Mouse (Mus musculus) G1E (cell line): ENCODE data around the gene Pdcd10. TPM values are rescaled to one million over a fixed set of nuclear protein-coding genes. Genes with fewer than 3 reads are reported as not detected.

ENCODE experiments used
- ATAC-seq: 2 replicates; pipeline ENCODE4 v1.8.0; 2016; ENCODE audit warnings: mild to moderate bottlenecking; ENCODE audit not compliant: insufficient number of reproducible peaks, poor library complexity, low FRiP score, severe bottlenecking; ENCODE audit errors: extremely low read depth
- DNase-seq: peaks from one replicate; pipeline ENCODE4 v3.0.0; 2012; ENCODE audit warnings: low spot score
- H3K27me3 ChIP-seq: 2 replicates; pipeline ENCODE4 v1.6.1; 2012; ENCODE audit warnings: mild to moderate bottlenecking, low read length, inconsistent platforms; ENCODE audit not compliant: insufficient read depth
- H3K36me3 ChIP-seq: replicated peaks from 2 replicates; pipeline ENCODE3; 2012; ENCODE audit warnings: mild to moderate bottlenecking, inconsistent platforms
- H3K4me1 ChIP-seq: 2 replicates; pipeline ENCODE4 v1.6.1; 2012; ENCODE audit warnings: low read depth, low read length, inconsistent platforms, mixed read lengths; ENCODE audit not compliant: insufficient read depth
- H3K4me3 ChIP-seq: 2 replicates; pipeline ENCODE4 v1.5.1; 2012; ENCODE audit warnings: low read depth, mild to moderate bottlenecking, inconsistent platforms, low read length, moderate library complexity, mixed read lengths
- H3K9me3 ChIP-seq: replicated peaks from 2 replicates; pipeline ENCODE4 v1.6.1; 2012; ENCODE audit warnings: inconsistent platforms
- CTCF ChIP-seq: IDR thresholded peaks from 2 replicates; pipeline ENCODE4 v1.5.1; 2012; ENCODE audit warnings: low read depth, low read length, inconsistent platforms, mixed read lengths
- GATA1 ChIP-seq: IDR thresholded peaks from 2 replicates; pipeline ENCODE4 v1.6.1; 2012; ENCODE audit warnings: borderline replicate concordance, low read length, inconsistent platforms, mixed read lengths
- GATA2 ChIP-seq: IDR thresholded peaks from 2 replicates; pipeline ENCODE4 v1.6.1; 2012; ENCODE audit warnings: low read depth, low read length, inconsistent platforms, borderline replicate concordance
- POLR2AphosphoS5 ChIP-seq: IDR thresholded peaks from 2 replicates; pipeline ENCODE4 v1.6.1; 2012; ENCODE audit warnings: low read depth, low read length, inconsistent platforms; ENCODE audit not compliant: insufficient replicate concordance
- TAL1 ChIP-seq: conservative IDR thresholded peaks from 2 replicates; pipeline ENCODE4 v1.6.1; 2012; ENCODE audit warnings: low read depth, low read length, inconsistent platforms, mixed read lengths
- polyA plus RNA-seq: library from polyadenylated mRNA; stranded (reverse); fragments of >175 nt; gene quantifications from 2 replicates; pipeline ENCODE4 v1.2.3, GENCODE M21; 2012
- total RNA-seq, 2 experiments: library from RNA; stranded (forward) in 1 of 2; stranded (reverse) in 1 of 2; fragments of 200-1000 nt in 1 of 2; fragments of >200 nt in 1 of 2; fragmentation: Nextera tagmentation in 1 of 2; gene quantifications; 2 replicates each; pipeline ENCODE4 v1.2.3; 2014 to 2017

Gene Pdcd10
- total and polyA plus RNA-seq, 3 experiments = 3.6 to 114 (median 29.2) TPM

- TF ChIP-seq GATA2 = no peak
- no peak for TF ChIP-seq POLR2AphosphoS5
- H3K27me3 ChIP-seq = no peaks in the 10 kb centered on the region
- no peaks in the 10 kb centered on the region for H3K9me3 ChIP-seq
- H3K4me3 ChIP-seq = no peak within 1 kb of the TSS
- ATAC-seq = no peak
- H3K4me1 ChIP-seq = no peaks in the 10 kb centered on the region
- no peak for DNase-seq
- no peaks in the 10 kb centered on the region for H3K36me3 ChIP-seq
These were observed 74.6 kb downstream of the Pdcd10 start, which contains the start of gene Wdr49 for GRCm38 (mm10) chr3:75482056-75482455. Gene Wdr49, minus strand, starts transcription at chr3:75482156.

- no peak for DNase-seq
- Histone ChIP-seq H3K27me3 (no peaks in the 10 kb centered on the region), H3K9me3 (no peaks in the 10 kb centered on the region), H3K4me1 (no peaks in the 10 kb centered on the region), H3K36me3 (no peaks in the 10 kb centered on the region), H3K4me3 (no peak overlapping the region)
- TF ChIP-seq GATA2 (no peak), CTCF (no peak), TAL1 (no peak)
- no peak for ATAC-seq
These were observed 81.5 kb downstream of the Pdcd10 start for GRCm38 (mm10) chr3:75475106-75475505.

- DNase-seq = no peak
- TF ChIP-seq TAL1 (no peak), CTCF (no peak), GATA2 (no peak), GATA1 (no peak), POLR2AphosphoS5 (no peak)
- Histone ChIP-seq H3K4me3 (no peak overlapping the region), H3K27me3 (no peaks in the 10 kb centered on the region), H3K4me1 (no peaks in the 10 kb centered on the region), H3K36me3 (no peaks in the 10 kb centered on the region), H3K9me3 (no peaks in the 10 kb centered on the region)
- ATAC-seq = no peak
These were observed 82.0 kb downstream of the Pdcd10 start for GRCm38 (mm10) chr3:75474657-75475056.

- no peaks in the 10 kb centered on the region for H3K4me1 ChIP-seq
- no peak for TF ChIP-seq TAL1
- no peak for TF ChIP-seq GATA2
- TF ChIP-seq CTCF = no peak
- no peak for TF ChIP-seq GATA1
- TF ChIP-seq POLR2AphosphoS5 = no peak
- H3K36me3 ChIP-seq = no peaks in the 10 kb centered on the region
- no peaks in the 10 kb centered on the region for H3K9me3 ChIP-seq
- H3K27me3 ChIP-seq = no peaks in the 10 kb centered on the region
- no peak for ATAC-seq
- DNase-seq = no peak
- no peak overlapping the region for H3K4me3 ChIP-seq
These were observed 88.5 kb downstream of the Pdcd10 start for GRCm38 (mm10) chr3:75468154-75468553.

Other genes starting within 250 kb of the Pdcd10 start
- gene Wdr49, start 74.7 kb downstream of the Pdcd10 start, total RNA-seq (2014; fragmentation: Nextera tagmentation) = not detected in 2 replicates
- gene Wdr49, start 74.7 kb downstream of the Pdcd10 start, total RNA-seq (2017) = 0.44 TPM in 1 of 2 replicates, not detected in the other
- not detected in 2 replicates for gene Wdr49, start 74.7 kb downstream of the Pdcd10 start, polyA plus RNA-seq
- gene Serpini1, start 691 bp upstream of the Pdcd10 start, total RNA-seq (2014; fragmentation: Nextera tagmentation) = not detected in 2 replicates
- gene Serpini1, start 691 bp upstream of the Pdcd10 start, total RNA-seq (2017) = 0.12 and 0.55 TPM in 2 replicates
- not detected in 2 replicates for gene Serpini1, start 691 bp upstream of the Pdcd10 start, polyA plus RNA-seq
- not detected in 2 replicates for gene Gm29133, start 191.3 kb upstream of the Pdcd10 start, total RNA-seq (2014; fragmentation: Nextera tagmentation)
- gene Gm29133, start 191.3 kb upstream of the Pdcd10 start, total RNA-seq (2017) = not detected in 2 replicates
- gene Gm29133, start 191.3 kb upstream of the Pdcd10 start, polyA plus RNA-seq = not detected in 2 replicates